Mouse (Mus musculus) heart, embryonic 11.5 days (tissue): ENCODE measurements at regions not wholly inside any gene's neighbourhood (a gene's known extent, or its start where the extent isn't known, plus 50 kb on each side); places are given as distances from the start of the nearest gene placed in this dataset.

ENCODE experiments used
- ATAC-seq: fragments of 200-750 bp; cut with Nextera tagmentation; replicated peaks from 2 replicates; pipeline ENCODE4 v1.8.0; 2017; ENCODE audit warnings: moderate library complexity; ENCODE audit not compliant: insufficient number of reproducible peaks, low FRiP score, low TSS enrichment
- H3K27ac ChIP-seq: fragments of 300-500 bp; sonication (generic); 2 replicates; pipeline ENCODE4 v1.5.1; 2014; ENCODE audit warnings: mild to moderate bottlenecking, low read depth, low read length
- H3K27me3 ChIP-seq: fragments of 300-500 bp; sonication (generic); 2 replicates; pipeline ENCODE4 v1.6.1; 2014; ENCODE audit warnings: mild to moderate bottlenecking, low read length, mixed read lengths; ENCODE audit not compliant: control insufficient read depth, insufficient read depth
- H3K36me3 ChIP-seq: fragments of 300-500 bp; sonication (generic); 2 replicates; pipeline ENCODE4 v1.6.1; 2014; ENCODE audit warnings: mild to moderate bottlenecking, low read length, moderate library complexity, mixed read lengths; ENCODE audit not compliant: control insufficient read depth, insufficient read depth
- H3K4me1 ChIP-seq: fragments of 300-500 bp; sonication (generic); 2 replicates; pipeline ENCODE4 v1.6.1; 2014; ENCODE audit warnings: low read length; ENCODE audit not compliant: control insufficient read depth, insufficient read depth
- H3K4me2 ChIP-seq: fragments of 300-500 bp; sonication (generic); 2 replicates; pipeline ENCODE4 v1.6.1; 2014; ENCODE audit warnings: mild to moderate bottlenecking, moderate library complexity
- H3K4me3 ChIP-seq: fragments of 300-500 bp; sonication (generic); 2 replicates; pipeline ENCODE4 v1.5.1; 2014; ENCODE audit warnings: low read depth, low read length
- H3K9ac ChIP-seq: fragments of 300-500 bp; sonication (generic); 2 replicates; pipeline ENCODE4 v1.6.1; 2014; ENCODE audit warnings: mild to moderate bottlenecking, low read depth, low read length, moderate library complexity
- H3K9me3 ChIP-seq: fragments of 300-500 bp; sonication (generic); replicated peaks from 2 replicates; pipeline ENCODE4 v1.6.1; 2016; ENCODE audit warnings: low read length; ENCODE audit not compliant: control insufficient read depth
- WGBS: fragments of 180-500 bp; shearing (Covaris S2); extraction: QIAGEN DNeasy Blood & Tissue Kit; methylation state at CpG from one replicate; pipeline ENCODE4 v1.1.7; 2014; ENCODE audit not compliant: insufficient replicate concordance; 5-methylcytosine and 5-hydroxymethylcytosine counted together

- H3K4me1 ChIP-seq = no peaks in the 10 kb centered on the region
- H3K4me2 ChIP-seq = no peak overlapping the region
- H3K9ac ChIP-seq = no peak overlapping the region
- ATAC-seq = no peak
- no peaks in the 10 kb centered on the region for H3K9me3 ChIP-seq
- no peak overlapping the region for H3K27ac ChIP-seq
- H3K4me3 ChIP-seq = no peak overlapping the region
- no peaks in the 10 kb centered on the region for H3K36me3 ChIP-seq
- no peaks in the 10 kb centered on the region for H3K27me3 ChIP-seq
- 75% methylated on average over 4 of the region's 4 CpGs for WGBS
Observed at GRCm38 (mm10) chr12:39528121-39528520, 509.7 kb downstream of the Arl4a start.

GRCm38 (mm10) chr12:39527216-39527600 is 510.6 kb downstream of the Arl4a start:
- Histone ChIP-seq H3K4me1 (no peaks in the 10 kb centered on the region), H3K27ac (no peak overlapping the region), H3K4me3 (no peak overlapping the region), H3K36me3 (no peaks in the 10 kb centered on the region), H3K27me3 (no peaks in the 10 kb centered on the region), H3K9me3 (no peaks in the 10 kb centered on the region), H3K4me2 (no peak overlapping the region), H3K9ac (no peak overlapping the region)
- WGBS = 80% methylated on average over 3 of the region's 3 CpGs
- no peak for ATAC-seq

- Histone ChIP-seq H3K4me1 (no peaks in the 10 kb centered on the region), H3K9ac (no peak overlapping the region), H3K4me2 (no peak overlapping the region), H3K27me3 (no peaks in the 10 kb centered on the region), H3K9me3 (no peaks in the 10 kb centered on the region), H3K27ac (no peak overlapping the region), H3K36me3 (no peaks in the 10 kb centered on the region), H3K4me3 (no peak overlapping the region)
- ATAC-seq = no peak
- WGBS = 67% methylated on average over 6 of the region's 6 CpGs
Observed at GRCm38 (mm10) chr12:39526535-39527215, 511.1 kb downstream of the Arl4a start.

GRCm38 (mm10) chr12:39515690-39516089 is 522.1 kb downstream of the Arl4a start:
- Histone ChIP-seq H3K27ac (no peak overlapping the region), H3K4me1 (no peaks in the 10 kb centered on the region), H3K9me3 (no peaks in the 10 kb centered on the region), H3K4me2 (no peak overlapping the region), H3K36me3 (no peaks in the 10 kb centered on the region), H3K9ac (no peak overlapping the region), H3K4me3 (no peak overlapping the region), H3K27me3 (no peaks in the 10 kb centered on the region)
- 67% methylated on average over 4 of the region's 4 CpGs for WGBS
- no peak for ATAC-seq

GRCm38 (mm10) chr12:39510855-39511254 is 527.0 kb downstream of the Arl4a start:
- H3K36me3 ChIP-seq = no peaks in the 10 kb centered on the region
- H3K4me2 ChIP-seq = no peak overlapping the region
- no peak overlapping the region for H3K4me3 ChIP-seq
- no peaks in the 10 kb centered on the region for H3K4me1 ChIP-seq
- no peak overlapping the region for H3K9ac ChIP-seq
- WGBS = 83% methylated on average over 5 of the region's 5 CpGs
- no peak overlapping the region for H3K27ac ChIP-seq
- no peaks in the 10 kb centered on the region for H3K9me3 ChIP-seq
- no peaks in the 10 kb centered on the region for H3K27me3 ChIP-seq
- ATAC-seq = no peak

- Histone ChIP-seq H3K4me3 (no peak overlapping the region), H3K9me3 (no peaks in the 10 kb centered on the region), H3K36me3 (no peaks in the 10 kb centered on the region), H3K4me1 (no peaks in the 10 kb centered on the region), H3K27ac (no peak overlapping the region), H3K9ac (no peak overlapping the region), H3K27me3 (no peaks in the 10 kb centered on the region), H3K4me2 (peak overlapping the region; percentile 38)
- 24% methylated on average over 13 of the region's 13 CpGs for WGBS
- ATAC-seq = no peak
Observed at GRCm38 (mm10) chr12:39510073-39510812, 527.6 kb downstream of the Arl4a start.

GRCm38 (mm10) chr12:39496203-39496602 is 541.6 kb downstream of the Arl4a start:
- Histone ChIP-seq H3K27ac (no peak overlapping the region), H3K9me3 (no peaks in the 10 kb centered on the region), H3K9ac (no peak overlapping the region), H3K4me1 (no peaks in the 10 kb centered on the region), H3K4me2 (no peak overlapping the region), H3K36me3 (no peaks in the 10 kb centered on the region), H3K4me3 (no peak overlapping the region), H3K27me3 (no peaks in the 10 kb centered on the region)
- ATAC-seq = no peak
- WGBS = 45% methylated on average over 2 of the region's 2 CpGs

- Histone ChIP-seq H3K27ac (no peak overlapping the region), H3K4me1 (no peaks in the 10 kb centered on the region), H3K9me3 (no peaks in the 10 kb centered on the region), H3K36me3 (no peaks in the 10 kb centered on the region), H3K4me3 (no peak overlapping the region), H3K9ac (no peak overlapping the region), H3K4me2 (no peak overlapping the region), H3K27me3 (no peaks in the 10 kb centered on the region)
- ATAC-seq = no peak
- WGBS = 71% methylated on average over 6 of the region's 6 CpGs
Observed at GRCm38 (mm10) chr12:39493578-39494218, 544.1 kb downstream of the Arl4a start.
